Mouse (Mus musculus) heart, postnatal 0 days (tissue): ENCODE data around the gene Slc7a6os.

Source experiments
- CTCF ChIP-seq: IDR thresholded peaks from 2 replicates; pipeline ENCODE4 v1.5.1; 2016; ENCODE audit warnings: antibody characterized with exemption, control low read depth, low read depth
- EP300 ChIP-seq: IDR thresholded peaks from 2 replicates; pipeline ENCODE4 v1.6.1; 2016; ENCODE audit warnings: antibody characterized with exemption, low read depth

GRCm38 (mm10) chr8:106231536-106231935, 20.8 kb upstream of the Slc7a6os start:
- TF ChIP-seq CTCF (no peak), EP300 (no peak)
